Mouse (Mus musculus): ENCODE data around the gene Cd247.
"Not testable (repeated sequence)": the region's sequence is repeated elsewhere in the genome, so short reads cannot be mapped to it uniquely, and the experiment has no call there.

Gene Cd247

DNA sequence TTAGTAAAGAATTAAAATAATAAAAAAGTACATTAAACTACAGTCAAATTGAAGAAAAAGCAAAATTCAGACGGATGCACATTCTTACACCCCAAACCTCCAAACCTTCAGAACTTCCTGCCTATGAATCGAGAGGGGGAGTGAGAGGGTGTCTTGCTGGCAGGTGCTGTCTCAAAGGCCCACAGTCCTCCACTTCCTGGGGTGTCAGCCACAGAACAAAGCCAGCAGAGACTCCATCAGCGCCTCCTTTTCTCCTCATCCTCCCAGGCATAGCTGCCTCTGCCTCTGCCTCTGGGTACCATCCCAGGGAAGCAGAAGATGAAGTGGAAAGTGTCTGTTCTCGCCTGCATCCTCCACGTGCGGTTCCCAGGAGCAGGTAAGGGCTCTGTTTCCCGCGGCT is at the start of gene Cd247:
TSS of gene Cd247 (plus strand) at position 171 of the 400 bp plus-strand sequence.
- DNase-seq: no peak

DNA sequence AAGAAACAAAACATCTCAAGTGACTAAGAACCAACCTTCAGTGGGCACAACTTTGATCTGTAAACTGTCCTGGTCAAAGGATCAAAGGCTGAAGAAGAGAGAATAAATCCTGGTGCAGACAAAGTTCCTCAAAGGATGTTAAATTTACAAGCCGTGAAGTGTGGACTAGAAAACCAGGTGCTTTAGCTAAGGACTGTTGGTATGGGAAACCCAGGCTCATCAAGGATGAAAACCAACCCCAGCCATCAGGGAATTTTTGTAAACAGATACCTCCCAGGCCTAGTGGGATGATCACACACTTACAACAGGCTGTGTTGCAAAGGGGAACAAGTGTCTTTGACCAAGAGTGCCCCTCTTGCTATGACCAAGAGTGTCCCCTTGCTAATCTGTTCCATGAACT is 49.5 kb upstream of the Cd247 start:
- no peak for DNase-seq

GRCm38 (mm10) chr1:165741989-165742388 is 46.5 kb upstream of the Cd247 start:
- DNase-seq: no peak

DNA sequence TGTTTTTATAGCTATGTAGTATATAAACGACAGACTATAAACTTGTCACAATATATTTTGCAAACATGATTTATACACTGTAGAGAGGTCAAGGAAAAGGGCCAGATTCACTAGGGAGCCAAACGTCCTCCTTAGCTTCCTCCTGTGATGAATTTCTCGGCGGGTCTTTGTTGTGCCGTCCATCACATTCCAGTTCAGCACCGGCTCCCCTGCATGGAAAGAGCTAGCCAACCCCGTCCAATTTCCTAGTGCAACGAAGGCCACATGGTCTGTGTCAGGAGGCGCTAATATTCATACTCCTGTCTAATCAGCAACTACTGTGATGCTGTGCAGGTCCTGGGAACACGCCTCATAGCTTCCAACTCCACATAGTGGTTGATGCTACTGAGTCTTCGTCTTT is 40.4 kb upstream of the Cd247 start:
- no peak for DNase-seq

DNA sequence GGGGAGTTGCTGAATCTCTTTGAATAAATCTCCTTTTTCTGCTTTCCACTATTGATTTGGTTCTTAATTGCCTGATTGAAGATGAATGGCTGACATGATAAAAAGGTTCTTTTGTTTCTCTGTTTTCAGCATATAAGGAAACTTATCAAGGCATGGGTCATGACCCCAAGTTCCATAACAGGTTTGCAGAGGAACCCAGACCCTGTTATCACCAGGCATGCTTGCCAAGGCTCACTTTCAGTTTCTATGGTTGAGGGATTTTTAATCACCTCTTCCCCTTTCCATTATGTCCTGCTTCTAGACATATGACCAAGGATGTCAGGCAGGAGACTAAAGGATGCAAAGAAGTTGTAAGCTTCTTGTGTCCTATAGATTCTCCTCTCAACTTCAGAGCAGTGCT is 37.3 kb upstream of the Cd247 start:
- no peak for DNase-seq

DNA sequence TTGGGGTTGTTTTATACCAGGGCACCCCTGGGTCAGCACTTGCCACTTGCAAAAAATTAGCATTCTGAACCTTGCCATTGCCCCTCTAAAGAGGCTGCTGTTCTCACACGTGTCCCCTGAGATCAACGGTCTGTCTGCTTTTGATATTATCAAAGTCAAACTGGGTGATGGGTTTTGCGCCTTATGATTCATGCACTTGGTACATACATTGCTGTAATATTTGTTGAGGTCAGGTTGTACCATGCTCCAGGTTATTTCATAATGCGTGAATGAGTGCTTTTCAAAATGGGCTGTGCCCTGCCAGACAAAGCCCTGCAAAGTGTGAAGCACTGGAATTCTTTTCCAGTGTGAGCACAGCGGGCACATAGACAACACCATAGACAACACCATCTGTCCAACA is 36.6 kb upstream of the Cd247 start:
- no peak for DNase-seq

GRCm38 (mm10) chr1:165754205-165754604 is 34.3 kb upstream of the Cd247 start:
- no peak for DNase-seq

DNA sequence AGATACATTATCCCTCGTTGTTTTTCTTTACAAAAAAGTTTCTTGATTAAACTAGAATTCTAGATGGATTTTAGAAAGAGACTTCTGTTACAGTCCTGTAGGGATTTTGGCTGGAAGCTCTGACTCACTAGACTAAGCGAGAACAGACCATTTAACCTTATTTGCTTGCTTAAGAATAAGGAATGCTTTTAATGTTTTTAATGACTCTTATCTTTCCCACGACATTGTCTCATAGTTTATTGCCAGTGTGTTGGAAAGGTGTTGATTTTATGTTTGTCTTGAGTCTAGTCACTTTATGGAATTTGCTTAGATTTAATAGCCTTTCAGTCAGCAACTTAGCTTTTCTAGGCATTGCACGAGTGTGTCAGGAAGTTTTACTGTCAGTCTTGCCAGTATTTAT is 33.3 kb upstream of the Cd247 start:
- DNase-seq: no peak

GRCm38 (mm10) chr1:165761522-165762305 is 26.8 kb upstream of the Cd247 start:
- DNase-seq: no peak

- DNase-seq: not testable (repeated sequence)
These were observed 26.0 kb upstream of the Cd247 start for GRCm38 (mm10) chr1:165762498-165762897.

DNA sequence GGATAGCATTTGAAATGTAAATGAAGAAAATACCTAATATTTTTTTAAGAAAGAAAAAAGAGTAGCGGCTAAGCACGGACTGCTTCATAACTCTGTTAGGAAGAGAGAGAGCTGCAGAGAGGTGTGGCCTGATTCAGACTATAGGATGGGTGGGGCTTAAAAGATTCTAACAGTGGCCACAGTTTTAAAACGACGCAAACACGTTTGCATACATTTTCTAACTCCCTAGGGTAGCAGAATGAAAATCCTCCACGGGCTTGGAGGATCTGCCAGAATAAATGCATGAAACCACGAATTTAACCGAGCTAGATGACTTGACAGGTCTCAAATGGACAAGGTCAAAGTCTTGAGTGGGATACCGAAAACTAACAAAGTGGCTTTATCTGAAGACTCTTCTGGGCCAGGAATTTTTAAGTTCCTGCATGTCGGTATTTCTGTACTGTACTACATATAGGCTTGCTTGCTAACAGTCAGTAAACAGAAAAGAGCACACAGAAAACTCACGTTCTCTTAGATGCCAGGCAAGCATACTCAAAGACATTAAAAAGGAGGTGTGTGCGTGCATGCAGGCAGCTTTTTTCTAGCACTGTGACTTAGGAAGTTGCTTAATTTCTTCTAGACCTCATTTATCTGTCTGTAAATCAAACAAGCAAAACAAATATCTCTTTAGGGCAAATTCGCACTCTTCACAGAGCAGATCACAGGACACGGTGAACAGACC is 25.4 kb upstream of the Cd247 start:
- no peak for DNase-seq

DNA sequence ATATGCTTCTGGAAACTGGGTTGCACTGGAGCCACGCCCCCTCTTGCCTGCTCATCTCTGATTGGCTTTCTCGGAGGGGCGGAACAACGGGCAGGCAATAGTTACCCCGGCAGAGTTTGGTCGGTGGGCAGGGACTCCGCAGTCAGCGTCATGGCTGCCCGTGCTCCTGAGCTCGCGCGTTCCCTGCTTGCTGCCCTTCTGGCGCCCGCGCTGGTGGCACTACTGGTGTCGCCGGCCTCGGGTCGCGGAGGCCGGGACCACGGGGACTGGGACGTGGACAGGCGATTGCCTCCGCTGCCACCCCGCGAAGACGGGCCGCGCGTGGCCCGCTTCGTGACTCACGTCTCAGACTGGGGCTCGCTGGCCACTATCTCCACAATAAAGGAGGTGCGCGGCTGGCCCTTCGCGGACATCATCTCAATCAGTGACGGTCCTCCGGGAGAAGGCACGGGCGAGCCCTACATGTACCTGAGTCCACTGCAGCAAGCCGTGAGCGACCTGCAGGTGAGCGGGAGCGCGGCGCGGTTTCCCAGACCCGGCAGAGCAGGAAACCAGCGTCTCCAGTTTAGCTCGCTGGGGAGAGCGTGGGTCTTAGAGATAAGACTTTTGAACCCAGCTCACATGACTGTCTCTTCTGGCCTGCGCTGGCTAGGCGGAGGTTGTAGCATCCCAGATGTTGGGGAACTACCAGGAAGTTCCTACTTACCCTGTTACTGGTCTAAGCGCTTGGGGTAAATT is 24.7 kb upstream of the Cd247 start, which contains the start of gene Creg1:
TSS of gene Creg1 (plus strand) at position 112 of the 738 bp plus-strand sequence.
- DNase-seq: peak; percentile 96 to 97

DNA sequence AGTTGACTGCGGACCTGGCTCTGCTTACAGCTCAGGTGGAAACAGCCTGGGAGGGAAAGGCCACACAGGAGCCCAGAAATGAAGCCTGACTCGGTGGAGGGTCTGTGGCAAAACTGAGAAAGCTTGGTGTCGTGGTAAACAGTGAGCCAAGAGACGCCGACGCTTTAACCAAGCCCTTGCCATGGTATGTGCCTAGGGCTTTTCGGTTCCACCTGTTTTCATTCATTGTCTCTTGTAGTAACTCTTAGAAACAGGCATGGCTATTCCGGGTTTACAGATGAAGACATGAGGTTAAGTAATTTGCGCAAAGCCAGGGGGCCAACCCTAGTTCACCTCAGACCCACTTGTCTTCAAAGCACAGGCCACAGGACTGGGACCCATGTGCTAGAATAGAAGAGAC is 23.9 kb upstream of the Cd247 start:
- no peak for DNase-seq

DNA sequence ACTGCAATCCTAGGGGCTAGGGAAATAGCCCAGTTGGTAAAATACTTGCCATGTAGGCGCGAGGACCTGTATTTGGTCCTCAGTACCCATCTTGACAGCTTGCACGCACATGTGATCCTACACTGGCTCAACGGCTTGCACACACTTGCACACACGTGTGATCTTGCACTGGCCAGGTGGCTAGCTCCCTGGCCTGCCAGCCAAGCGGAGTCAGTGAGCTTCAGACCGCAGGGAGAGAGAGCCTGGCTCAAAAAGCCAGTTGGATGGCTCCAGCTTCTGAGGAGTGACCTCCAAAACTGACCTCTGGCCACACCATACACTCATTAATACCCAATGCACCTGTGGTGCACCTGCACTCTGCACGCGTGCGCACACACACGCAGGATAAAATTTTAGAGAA is 23.4 kb upstream of the Cd247 start:
- no peak for DNase-seq

DNA sequence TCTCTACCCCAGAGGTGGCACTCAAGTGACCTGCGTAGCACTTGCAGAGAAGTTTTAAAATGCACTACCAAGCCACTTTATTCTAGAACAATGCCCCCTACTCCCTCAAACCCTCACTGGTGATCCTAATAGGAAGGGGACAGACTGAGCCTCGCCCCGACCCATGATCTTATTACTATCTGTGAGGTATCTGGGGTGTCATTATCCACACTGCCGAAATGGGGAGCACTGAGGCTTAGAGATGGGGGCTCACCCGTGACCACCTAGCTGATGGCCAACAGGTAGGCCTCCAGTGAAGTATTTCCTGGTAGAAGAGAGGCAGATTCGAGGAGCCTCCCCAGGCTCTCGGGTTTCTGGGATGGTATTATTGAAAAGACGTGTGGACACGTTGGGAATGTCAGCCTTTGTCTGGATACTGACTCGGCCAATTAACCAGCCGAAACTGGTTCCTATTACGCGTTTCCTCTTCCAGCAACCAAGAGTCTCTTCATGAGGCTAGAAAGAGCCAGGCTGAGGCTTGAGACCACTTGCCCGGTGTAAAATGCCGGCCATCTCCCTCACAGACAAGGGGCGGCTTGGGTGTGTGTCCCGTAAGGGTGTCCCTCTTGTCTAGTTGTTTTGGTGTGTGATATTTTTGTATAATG is 22.7 kb upstream of the Cd247 start:
- no peak for DNase-seq

GRCm38 (mm10) chr1:165766295-165766890 is 22.1 kb upstream of the Cd247 start:
- no peak for DNase-seq

DNA sequence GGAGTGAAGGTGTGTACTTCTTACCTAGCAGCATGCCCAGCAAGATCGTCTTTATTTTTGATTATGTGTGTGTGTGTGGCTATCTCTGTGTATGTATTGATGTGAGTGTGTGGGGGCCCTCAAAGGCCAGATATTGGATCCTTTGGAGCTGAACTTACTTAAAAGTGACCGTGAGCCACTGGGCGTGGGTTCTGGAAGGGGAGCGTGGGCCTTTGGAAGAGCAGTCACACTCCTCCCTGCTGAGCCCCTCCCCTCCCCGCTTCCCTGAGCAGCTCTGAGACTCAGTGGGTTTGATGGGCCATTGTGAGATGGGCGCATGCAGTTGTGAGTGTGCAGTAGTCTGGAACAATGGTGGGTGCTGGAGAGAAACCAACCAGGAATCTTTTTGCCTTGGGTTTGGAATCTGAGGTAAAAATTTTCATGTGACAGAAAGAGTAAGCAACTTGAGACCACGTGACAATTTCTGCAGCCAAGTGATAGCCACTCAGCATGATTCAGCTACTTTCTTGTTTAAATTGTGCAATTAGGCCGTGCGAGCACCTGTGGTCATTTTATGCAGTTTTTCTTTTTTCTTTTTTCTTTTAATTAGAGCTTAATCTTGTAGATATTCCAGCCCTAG is 19.5 kb upstream of the Cd247 start:
- no peak for DNase-seq

DNA sequence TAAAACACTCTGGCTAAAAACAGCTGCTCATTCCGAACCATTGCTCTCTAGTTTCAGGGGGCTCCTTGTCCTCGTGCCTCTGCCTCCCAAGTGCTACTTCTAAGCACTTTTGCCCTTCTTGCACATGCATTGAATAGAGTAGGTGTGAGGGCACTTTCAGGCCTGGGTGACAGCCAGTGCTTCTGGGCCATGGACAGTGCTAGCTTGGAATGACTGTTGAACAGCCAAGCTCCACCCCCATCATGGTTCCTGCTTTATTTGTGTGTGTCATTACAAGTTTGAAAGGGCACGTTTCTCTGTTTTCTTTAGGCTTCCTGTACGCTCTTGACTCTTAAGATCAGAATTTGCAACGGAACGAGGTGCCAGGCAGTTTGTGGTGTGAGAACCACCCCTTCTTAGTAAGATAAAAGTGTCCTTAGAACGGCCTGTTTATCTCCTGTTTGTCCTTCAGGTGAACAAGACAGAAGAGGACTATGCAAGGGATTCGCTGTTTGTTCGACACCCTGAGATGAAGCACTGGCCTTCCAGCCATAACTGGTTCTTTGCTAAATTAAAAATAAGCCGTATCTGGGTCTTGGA is 18.2 kb upstream of the Cd247 start:
- DNase-seq: no peak

DNA sequence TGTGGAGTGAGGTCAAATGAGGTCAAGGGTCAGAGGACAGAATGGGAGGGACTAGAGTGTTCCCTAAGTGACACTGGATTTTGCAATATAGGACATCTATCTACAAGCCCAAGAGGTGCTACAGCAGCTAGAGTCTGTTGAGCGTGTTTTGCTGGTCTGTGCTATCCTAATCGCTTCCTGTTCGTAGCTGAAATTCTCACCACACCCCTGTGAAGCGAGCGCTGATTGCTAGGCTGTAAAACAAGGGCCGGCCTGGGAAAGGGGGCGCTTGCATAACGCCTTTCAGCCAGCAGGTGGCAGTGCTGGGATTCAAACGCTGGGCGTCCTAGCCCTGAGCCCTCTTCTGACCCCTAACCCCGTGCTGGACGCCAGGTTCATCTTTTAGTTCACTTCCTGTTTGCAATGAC is 17.0 kb upstream of the Cd247 start:
- peak; percentile 85 to 88 for DNase-seq

- DNase-seq: no peak
These were observed 16.5 kb upstream of the Cd247 start for GRCm38 (mm10) chr1:165771998-165772397.

DNA sequence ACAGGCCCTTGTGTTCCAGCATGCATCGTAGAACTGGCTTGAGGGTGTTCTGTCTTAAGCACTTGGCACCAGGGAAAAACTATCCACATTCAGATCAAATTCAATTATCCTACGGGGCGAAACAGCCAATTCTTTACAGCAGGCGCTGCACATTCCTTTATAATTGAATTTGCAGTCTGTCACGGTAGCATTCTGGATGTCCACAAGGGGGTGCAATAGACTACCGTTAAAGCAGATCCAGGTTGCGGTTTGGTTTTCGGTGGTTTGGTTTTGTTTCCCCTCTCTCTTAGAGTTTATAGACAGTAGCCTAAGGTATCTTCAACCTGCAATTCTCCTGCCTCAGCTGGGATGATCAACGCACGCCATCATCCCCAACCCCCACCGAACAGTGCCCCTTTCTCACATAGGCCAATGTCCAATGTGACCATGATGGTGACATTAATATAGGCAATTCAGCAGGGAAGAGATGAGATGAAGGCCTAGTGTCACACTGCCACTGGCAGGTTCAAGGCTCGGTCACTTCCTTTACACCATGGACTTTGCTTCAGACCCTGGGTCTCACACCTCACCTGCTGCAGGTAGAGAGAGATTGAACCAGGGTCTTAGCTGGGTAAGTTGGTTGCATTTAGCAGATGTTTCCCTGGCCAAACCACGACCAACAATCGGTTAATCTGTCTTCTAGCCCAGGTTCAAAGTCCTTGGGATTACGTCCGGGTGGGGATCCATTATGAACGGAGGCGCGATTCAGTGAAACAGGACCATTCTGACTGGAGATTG is 12.8 kb upstream of the Cd247 start:
- DNase-seq: peak; percentile 75 to 88
